Mouse (Mus musculus) cerebellum, adult 18-20 months (tissue): Measurements from ENCODE around the gene Tnpo2.
A peak's percentile ranks its signal among the peaks of the same experiment; 100 is the strongest.

Experiments
- DNase-seq, 2 experiments: peaks; one replicate each; pipeline ENCODE4 v3.0.0; 2021

Tnpo2 gene

GRCm38 (mm10) chr8:85036718-85037365, at the start of gene Tnpo2:
TSS of gene Tnpo2 (plus strand) at chr8:85036915.
- DNase-seq: peak; percentile 90 to 93

GRCm38 (mm10) chr8:84987388-84987787, 49.3 kb upstream of the Tnpo2 start:
- peak in 1 of 2 experiments; percentile 6 for DNase-seq

GRCm38 (mm10) chr8:84987903-84988302, 48.8 kb upstream of the Tnpo2 start:
- no peak for DNase-seq

GRCm38 (mm10) chr8:84989311-84989731, 47.4 kb upstream of the Tnpo2 start:
- peak; percentile 45 to 47 for DNase-seq

- DNase-seq: peak; percentile 91 to 95
These were observed 46.9 kb upstream of the Tnpo2 start for GRCm38 (mm10) chr8:84989810-84990209.

- DNase-seq: peak; percentile 96 to 98
These were observed 46.4 kb upstream of the Tnpo2 start, which contains the start of gene Hook2 for GRCm38 (mm10) chr8:84990349-84990748. TSS of gene Hook2 (plus strand) at chr8:84990603.

GRCm38 (mm10) chr8:84990836-84991235, 45.9 kb upstream of the Tnpo2 start:
- DNase-seq: peak in 1 of 2 experiments; percentile 64

- peak in 1 of 2 experiments; percentile 2 for DNase-seq
These were observed 42.3 kb upstream of the Tnpo2 start for GRCm38 (mm10) chr8:84994375-84994774.

- DNase-seq: peak in 1 of 2 experiments; percentile 11
These were observed 41.0 kb upstream of the Tnpo2 start for GRCm38 (mm10) chr8:84995680-84996079.

- no peak for DNase-seq
These were observed 39.7 kb upstream of the Tnpo2 start for GRCm38 (mm10) chr8:84996978-84997377.

GRCm38 (mm10) chr8:84997649-84998295, 38.9 kb upstream of the Tnpo2 start:
- DNase-seq: peak; percentile 96 to 97

- no peak for DNase-seq
These were observed 29.0 kb upstream of the Tnpo2 start for GRCm38 (mm10) chr8:85007686-85008085.

- DNase-seq: no peak
These were observed 25.5 kb upstream of the Tnpo2 start for GRCm38 (mm10) chr8:85011242-85011641.

GRCm38 (mm10) chr8:85013230-85013840, 23.4 kb upstream of the Tnpo2 start:
- peak; percentile 79 to 84 for DNase-seq

GRCm38 (mm10) chr8:85014431-85014830, 22.3 kb upstream of the Tnpo2 start, which contains the start of gene Best2:
TSS of gene Best2 (minus strand) at chr8:85014531.
- DNase-seq: no peak

GRCm38 (mm10) chr8:85016724-85017123, 20.0 kb upstream of the Tnpo2 start:
- no peak for DNase-seq

GRCm38 (mm10) chr8:85017209-85017608, 19.5 kb upstream of the Tnpo2 start:
- DNase-seq: no peak

- no peak for DNase-seq
These were observed 15.1 kb upstream of the Tnpo2 start for GRCm38 (mm10) chr8:85021514-85022055.

- no peak for DNase-seq
These were observed 12.9 kb upstream of the Tnpo2 start for GRCm38 (mm10) chr8:85023846-85024245.

- DNase-seq: peak; percentile 85
These were observed 11.4 kb upstream of the Tnpo2 start, which contains the start of gene Asna1 for GRCm38 (mm10) chr8:85025098-85025932. TSS of gene Asna1 (minus strand) at chr8:85025281.

- DNase-seq: peak; percentile 98
These were observed 9.8 kb upstream of the Tnpo2 start, which contains the start of gene Trir for GRCm38 (mm10) chr8:85026670-85027515. TSS of gene Trir (plus strand) at chr8:85026823.

GRCm38 (mm10) chr8:85027516-85027855, 9.2 kb upstream of the Tnpo2 start:
- DNase-seq: no peak
